Mouse (Mus musculus) ES-E14 (cell line): Measurements from ENCODE around the gene Ube2l6. TPM values are rescaled to one million over a fixed set of nuclear protein-coding genes. Genes with fewer than 3 reads are reported as not detected.

Experiments used
- DNase-seq: peaks from one replicate; pipeline ENCODE4 v3.0.0-alpha.2; 2013; ENCODE audit warnings: low read depth, low spot score
- H3K27ac ChIP-seq: 2 replicates; pipeline ENCODE4 v1.5.1; 2012; ENCODE audit warnings: low read depth, mild to moderate bottlenecking, low read length, moderate library complexity, mixed read lengths; ENCODE audit not compliant: poor library complexity, insufficient read depth, severe bottlenecking
- H3K36me3 ChIP-seq: 2 replicates; pipeline ENCODE4 v1.6.1; 2012; ENCODE audit warnings: mild to moderate bottlenecking, low read length, moderate library complexity, mixed read lengths; ENCODE audit not compliant: control insufficient read depth, poor library complexity, insufficient read depth, severe bottlenecking
- H3K4me1 ChIP-seq, 2 experiments: fragments of 150-350 bp in 1 of 2; sonication (generic) in 1 of 2; 2 replicates each; pipeline ENCODE4 v1.6.1; 2012; ENCODE audit warnings: low read length in 2 of 2, mild to moderate bottlenecking in 1 of 2, mixed read lengths in 1 of 2; ENCODE audit not compliant: control insufficient read depth in 2 of 2, insufficient read depth in 2 of 2, poor library complexity in 1 of 2
- H3K4me3 ChIP-seq, 2 experiments: fragments of 150-350 bp in 1 of 2; sonication (generic) in 1 of 2; 2 replicates each; pipeline ENCODE4 v1.5.1; 2012; ENCODE audit warnings: low read length in 2 of 2, low read depth in 1 of 2, mild to moderate bottlenecking in 1 of 2, mixed read lengths in 1 of 2; ENCODE audit not compliant: insufficient read depth in 1 of 2, poor library complexity in 1 of 2, severe bottlenecking in 1 of 2
- H3K9ac ChIP-seq: 2 replicates; pipeline ENCODE4 v1.6.1; 2012; ENCODE audit warnings: low read depth, mild to moderate bottlenecking, low read length, mixed read lengths; ENCODE audit not compliant: poor library complexity, insufficient read depth, severe bottlenecking
- H3K9me3 ChIP-seq: fragments of 150-350 bp; sonication (generic); 2 replicates; pipeline ENCODE4 v1.6.1; 2012; ENCODE audit warnings: low read depth, mild to moderate bottlenecking, low read length; ENCODE audit not compliant: control insufficient read depth, insufficient read depth
- CHD2 ChIP-seq: IDR thresholded peaks from 2 replicates; pipeline ENCODE4 v1.6.1; 2014; ENCODE audit warnings: mild to moderate bottlenecking, low read depth, low read length, inconsistent platforms
- HCFC1 ChIP-seq: IDR thresholded peaks from 2 replicates; pipeline ENCODE4 v1.6.1; 2012; ENCODE audit warnings: low read length, inconsistent platforms, borderline replicate concordance; ENCODE audit not compliant: insufficient read depth
- MAFK ChIP-seq: IDR thresholded peaks from 2 replicates; pipeline ENCODE4 v1.6.1; 2014; ENCODE audit warnings: mild to moderate bottlenecking, low read depth, low read length, inconsistent platforms; ENCODE audit not compliant: insufficient read depth
- ZC3H11A ChIP-seq: IDR thresholded peaks from 2 replicates; pipeline ENCODE4 v1.6.1; 2012; ENCODE audit warnings: low read depth, mild to moderate bottlenecking, inconsistent platforms, low read length, borderline replicate concordance
- ZNF384 ChIP-seq: IDR thresholded peaks from 2 replicates; pipeline ENCODE4 v1.6.1; 2012; ENCODE audit warnings: low read depth, low read length, inconsistent platforms
- in situ Hi-C, 2 experiments: fragments of 600-800 bp; cut with MboI; formaldehyde crosslinking; loops; one replicate each; pipeline ENCODE4 v1.15.1; 2025; ENCODE audit warnings: low sequenced_read_pairs in 2 of 2, inconsistent platforms in 1 of 2; ENCODE audit not compliant: unreplicated experiment in 2 of 2
- total RNA-seq: library from RNA; depleted of rRNA; stranded (reverse); fragments of 300-350 nt; gene quantifications from 2 replicates; pipeline ENCODE4 v1.2.3, GENCODE M21; 2012

Ube2l6 gene
- total RNA-seq, 1 experiment: 1.9 TPM

DNA sequence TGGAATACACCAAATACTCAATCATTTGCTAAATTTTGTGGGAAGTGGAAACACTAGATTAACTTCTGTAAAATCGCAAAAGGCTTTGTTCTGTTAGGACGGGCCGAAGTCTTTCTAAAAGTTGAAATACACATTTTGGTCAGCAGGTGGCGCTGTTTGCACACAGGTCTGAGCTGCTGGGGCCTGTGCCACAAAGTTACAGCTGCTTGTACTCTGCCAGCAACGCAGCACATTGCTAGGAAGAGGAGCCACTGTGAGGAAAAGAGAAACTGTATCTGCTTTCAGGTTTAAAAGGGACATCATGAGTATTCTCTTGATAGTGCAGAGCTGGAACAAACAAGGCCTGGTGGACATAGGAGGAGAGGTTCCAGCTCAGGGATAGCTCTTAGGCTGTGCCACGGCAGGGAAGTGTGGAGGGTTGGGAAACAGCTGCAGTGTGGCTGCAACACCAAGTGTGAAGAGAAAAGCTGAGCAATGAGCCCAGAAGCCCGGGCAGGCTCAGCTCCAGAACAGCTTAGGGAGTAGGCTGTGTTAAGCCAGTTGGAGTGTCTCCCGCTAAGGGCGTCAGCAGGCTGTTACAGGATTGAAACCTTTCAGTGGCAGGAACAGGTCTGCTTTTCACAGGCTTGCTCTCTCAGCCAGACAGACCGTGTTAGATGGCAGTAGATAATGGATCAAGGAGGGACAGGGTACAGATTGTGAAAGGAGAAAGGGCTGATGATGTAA lies 33.2 kb downstream of the Ube2l6 start:
- in situ Hi-C loops: no loop called here
- Histone ChIP-seq H3K27ac (no peak overlapping the region), H3K9me3 (no peaks in the 10 kb centered on the region), H3K36me3 (peaks cover 6% of the 10 kb centered on the region), H3K4me3 (no peak overlapping the region), H3K9ac (no peak overlapping the region), H3K4me1 (peaks cover under 1 to 2% of the 10 kb centered on the region in 2 experiments; a peak in 1 of 4 replicates)
- DNase-seq: peak; percentile 79
- TF ChIP-seq ZC3H11A (peak; percentile 87), HCFC1 (no peak)

DNA sequence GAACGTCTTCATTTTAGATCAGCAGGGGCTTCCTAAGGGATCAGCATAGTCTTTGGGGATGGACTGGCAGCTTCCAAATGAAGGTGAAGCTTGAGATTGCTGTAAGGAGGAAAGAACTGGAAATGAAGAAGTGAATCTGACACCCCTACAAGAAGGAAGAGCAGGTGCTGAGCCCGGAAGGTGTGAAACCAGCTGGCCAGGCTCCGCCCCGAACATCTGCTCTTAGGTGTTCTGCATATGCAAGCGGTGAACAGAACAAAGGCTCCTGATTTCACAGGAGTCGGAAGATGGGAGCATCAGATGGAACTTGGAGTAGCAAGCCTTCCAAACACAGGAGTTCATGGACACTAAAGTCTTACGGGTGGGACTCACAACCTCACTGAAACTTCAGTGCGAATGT lies 38.5 kb downstream of the Ube2l6 start:
- no peaks in the 10 kb centered on the region for H3K9me3 ChIP-seq
- no peaks in the 10 kb centered on the region for H3K36me3 ChIP-seq
- no peak overlapping the region for H3K9ac ChIP-seq
- H3K4me1 ChIP-seq: peaks cover 18 to 19% of the 10 kb centered on the region in 2 experiments; a peak in 3 of 4 replicates
- in situ Hi-C loops: no loop called here
- H3K27ac ChIP-seq: no peak overlapping the region
- TF ChIP-seq ZNF384 (no peak), CHD2 (no peak), MAFK (no peak), HCFC1 (no peak), ZC3H11A (no peak)
- no peak overlapping the region for H3K4me3 ChIP-seq
- DNase-seq: no peak

DNA sequence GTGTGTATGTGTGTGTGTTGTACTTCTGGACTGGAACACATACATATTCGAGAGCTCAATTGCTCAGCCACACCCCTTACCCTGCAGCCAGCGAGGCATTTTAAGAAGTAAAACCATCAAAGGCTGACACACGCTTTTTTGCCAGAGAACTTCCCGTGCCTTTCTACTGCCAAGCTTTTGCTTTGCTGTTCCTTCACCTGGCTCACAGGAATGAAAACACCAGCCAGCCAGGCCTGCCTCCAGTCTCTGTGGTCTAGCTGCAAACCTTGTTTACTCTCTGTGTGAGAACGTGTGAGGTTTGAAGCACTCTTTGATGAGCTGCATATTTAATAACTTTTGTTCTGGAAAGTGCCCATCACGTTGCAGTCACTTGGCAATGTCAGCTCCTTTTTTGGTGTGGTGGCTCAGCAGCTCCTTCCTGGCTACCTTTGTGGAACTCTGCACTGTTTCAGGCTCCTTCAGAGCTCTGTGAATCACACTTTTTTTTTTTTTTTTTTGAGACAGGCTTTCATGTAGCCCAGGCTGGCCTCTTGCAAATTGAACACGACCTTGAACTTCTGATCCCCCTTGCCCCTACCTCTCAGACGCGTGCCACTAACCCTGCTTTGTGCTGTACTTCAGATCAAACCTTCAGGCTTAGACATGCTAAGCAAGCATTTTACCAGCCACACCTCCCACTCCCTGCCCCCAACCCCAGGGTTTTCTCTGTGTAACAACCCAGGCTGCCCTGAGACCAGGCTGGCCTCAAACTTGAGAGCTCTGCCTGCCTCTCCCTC lies 39.4 kb downstream of the Ube2l6 start:
- H3K9me3 ChIP-seq: no peaks in the 10 kb centered on the region
- in situ Hi-C loops: no loop called here
- peaks cover 18 to 19% of the 10 kb centered on the region in 2 experiments; a peak in 3 of 4 replicates for H3K4me1 ChIP-seq
- H3K36me3 ChIP-seq: no peaks in the 10 kb centered on the region
- no peak overlapping the region for H3K9ac ChIP-seq
- no peak overlapping the region for H3K27ac ChIP-seq
- TF ChIP-seq MAFK (peak; percentile 80), ZNF384 (peak; percentile 96), ZC3H11A (no peak), HCFC1 (no peak), CHD2 (peak; percentile 59; the same call in 1 of the 2 replicates)
- H3K4me3 ChIP-seq: no peak overlapping the region
- DNase-seq: peak; percentile 79

DNA sequence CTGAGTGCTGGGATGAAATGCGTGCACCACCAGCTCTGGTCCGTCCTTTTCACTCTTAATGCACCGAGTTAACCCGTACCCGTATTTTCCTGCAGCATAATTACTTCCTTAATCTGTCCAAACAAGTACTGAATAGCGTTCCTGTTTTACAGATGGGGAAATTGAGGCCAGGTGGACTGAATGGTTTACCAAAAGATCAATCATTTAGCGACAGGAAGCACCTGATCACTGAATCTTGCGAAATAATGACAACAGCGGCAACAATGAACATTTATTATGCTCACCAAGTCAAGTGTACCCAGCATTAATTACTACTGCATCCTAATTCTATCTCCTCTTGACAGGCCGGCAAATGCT lies 39.9 kb downstream of the Ube2l6 start, which contains the start of gene Slc43a1:
Gene Slc43a1, plus strand, starts transcription at position 258 of the 357 bp plus-strand sequence.
- Histone ChIP-seq H3K9ac (peak within 1 kb of the TSS; percentile 81), H3K4me3 (peak within 1 kb of the TSS; percentile 78 to 87), H3K27ac (no peak within 1 kb of the TSS), H3K36me3 (no peaks in the 10 kb centered on the region), H3K4me1 (peaks cover 18 to 19% of the 10 kb centered on the region in 2 experiments; a peak in 3 of 4 replicates), H3K9me3 (no peaks in the 10 kb centered on the region)
- no peak for TF ChIP-seq HCFC1
- no peak for TF ChIP-seq CHD2
- no peak for TF ChIP-seq ZC3H11A
- no peak for TF ChIP-seq MAFK
- no peak for DNase-seq
- in situ Hi-C loops: no loop called here
